Comparison of ENCODE assay signal across 22 mouse cellular contexts in the genomic region with DNA sequence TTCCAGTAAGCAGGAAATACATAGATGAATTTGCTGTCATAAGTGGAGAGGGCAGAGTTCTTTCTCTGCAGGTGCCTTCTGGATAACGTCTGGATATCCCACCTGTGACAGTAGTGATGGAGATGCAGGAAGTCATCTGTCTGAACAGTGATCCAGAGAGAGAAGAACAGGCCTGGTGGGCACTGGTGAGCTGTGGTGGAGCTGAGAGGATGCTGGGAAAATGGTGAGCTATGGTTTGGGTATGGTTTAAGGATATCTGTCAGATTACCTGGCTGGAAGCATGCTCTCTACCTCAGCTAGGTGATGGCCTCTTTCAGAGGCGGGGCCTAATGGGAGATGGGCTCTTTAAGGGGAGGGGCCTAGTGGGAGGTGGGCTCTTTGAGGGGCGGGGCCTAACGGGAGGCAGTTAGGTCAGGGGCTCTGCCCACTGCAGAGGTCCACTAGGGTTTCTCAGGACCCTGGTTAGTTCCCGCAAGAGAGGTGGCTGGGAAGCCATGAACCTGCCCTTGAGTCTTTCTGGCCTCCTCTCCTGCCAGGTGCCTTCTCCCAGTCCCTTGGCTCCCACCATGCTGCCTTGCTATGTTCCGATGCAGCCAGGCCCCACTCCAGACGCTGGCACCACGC. TPM values are rescaled to one million over a fixed set of nuclear protein-coding genes. Genes with fewer than 3 reads are reported as not detected.
DNase-seq lines count a peak whose midpoint lies in the region; ATAC-seq and TF ChIP-seq lines count a peak whose summit lies in the region.
"Had no signal": no experiment of that assay in that cellular context is flagged by ENCODE, and none has a peak within 500 bp of the region (broad histone marks: within the 10 kb centered on the region; RNA-seq: fewer than 3 reads in every experiment).

No protein-coding gene starts in this region.

- no peak for ATAC-seq in forebrain, embryonic 12.5 days (ENCODE audit: low FRiP score)
- ATAC-seq in forebrain, embryonic 11.5 days (replicated peaks; ENCODE audit: low FRiP score), result no peak
- no peak for ATAC-seq in midbrain, embryonic 12.5 days (ENCODE audit: low FRiP score, low read depth)
- no peak for ATAC-seq in midbrain, postnatal 0 days (ENCODE audit: low FRiP score)
- ATAC-seq: activated CD4-positive, CD25-positive, alpha-beta regulatory T cell, adult 4 months had no signal

- peaks cover 95% of the 10 kb centered on the region for H3K27me3 ChIP-seq in forebrain, embryonic 12.5 days
- H3K27me3 ChIP-seq in forebrain, embryonic 11.5 days (ENCODE audit: control insufficient read depth, insufficient read depth, low read length), result peaks cover 57% of the 10 kb centered on the region
- peaks cover 91% of the 10 kb centered on the region for H3K27me3 ChIP-seq in midbrain, embryonic 12.5 days
- H3K27me3 ChIP-seq in midbrain, postnatal 0 days (ENCODE audit: insufficient read depth, low read length), result peaks cover 29% of the 10 kb centered on the region
- peaks cover 67% of the 10 kb centered on the region for H3K27me3 ChIP-seq in E14TG2a.4 (ENCODE audit: insufficient read depth, low read length)

- 0 out of 2 replicates have a peak overlapping the region, but pooled peaks have one; percentile 0 for H3K4me3 ChIP-seq in forebrain, embryonic 12.5 days (replicated peaks)
- no peak overlapping the region for H3K4me3 ChIP-seq in forebrain, embryonic 11.5 days (ENCODE audit: low read depth, low read length)
- 0 out of 2 replicates have a peak overlapping the region, but pooled peaks have one; percentile 5 for H3K4me3 ChIP-seq in midbrain, embryonic 12.5 days
- H3K4me3 ChIP-seq in midbrain, postnatal 0 days (ENCODE audit: low read depth, low read length), result no peak overlapping the region
- H3K4me3 ChIP-seq in E14TG2a.4 (replicated peaks; ENCODE audit: low read length), result peak overlapping the region; percentile 49
- H3K4me3 ChIP-seq: embryonic facial prominence, embryonic 10.5 days; heart, embryonic 13.5 days; hindbrain, embryonic 15.5 days had no signal

- DNase-seq in forebrain, embryonic 11.5 days (ENCODE audit: low spot score), result no peak
- no peak for DNase-seq in midbrain, postnatal 0 days (ENCODE audit: low spot score)
- peak; percentile 75 for DNase-seq in R1 (ENCODE audit: low read depth, low spot score)
- no peak for DNase-seq in adipocyte (ENCODE audit: low spot score)
- DNase-seq: adrenal gland, adult 2 months; adrenal gland, postnatal 25 days; cerebellum, adult 18-20 months; cerebellum, adult 9-11 months; forebrain, postnatal 0 days; gastrocnemius, postnatal 14 days; heart, postnatal 36 days had no signal

- TF ChIP-seq CTCF in midbrain, postnatal 0 days (IDR thresholded peaks at IDR 0.05), result no peak
- TF ChIP-seq CTCF in E14TG2a.4 (conservative IDR thresholded peaks at IDR 0.05; ENCODE audit: low read length), result no peak

- H3K4me1 ChIP-seq in forebrain, embryonic 12.5 days, result peaks cover 10% of the 10 kb centered on the region
- H3K4me1 ChIP-seq in forebrain, embryonic 11.5 days (replicated peaks; ENCODE audit: control insufficient read depth, insufficient read depth, low read length), result 0 out of 2 replicates have a peak, but pooled peaks cover 3% of the 10 kb centered on the region
- peaks cover 7% of the 10 kb centered on the region for H3K4me1 ChIP-seq in midbrain, embryonic 12.5 days
- no peaks in the 10 kb centered on the region for H3K4me1 ChIP-seq in midbrain, postnatal 0 days (ENCODE audit: insufficient read depth, low read length)
- H3K4me1 ChIP-seq in E14TG2a.4 (replicated peaks; ENCODE audit: low read depth, low read length), result peaks cover 43% of the 10 kb centered on the region

- H3K36me3 ChIP-seq in forebrain, embryonic 12.5 days (replicated peaks), result no peaks in the 10 kb centered on the region
- no peaks in the 10 kb centered on the region for H3K36me3 ChIP-seq in forebrain, embryonic 11.5 days (ENCODE audit: control insufficient read depth, insufficient read depth, low read length)
- H3K36me3 ChIP-seq in midbrain, embryonic 12.5 days, result no peaks in the 10 kb centered on the region
- H3K36me3 ChIP-seq in midbrain, postnatal 0 days (ENCODE audit: insufficient read depth, low read length), result no peaks in the 10 kb centered on the region
- H3K36me3 ChIP-seq in E14TG2a.4 (ENCODE audit: insufficient read depth, low read length), result no peaks in the 10 kb centered on the region
- H3K36me3 ChIP-seq: embryonic facial prominence, embryonic 10.5 days; G1E; heart, embryonic 13.5 days; hindbrain, embryonic 15.5 days had no signal

- 21% methylated on average over 8 of the region's 8 CpGs for WGBS in forebrain, embryonic 12.5 days
- WGBS in forebrain, embryonic 11.5 days, result 18% methylated on average over 8 of the region's 8 CpGs
- WGBS in midbrain, embryonic 12.5 days, result 16% methylated on average over 8 of the region's 8 CpGs
- WGBS in midbrain, postnatal 0 days, result 22% methylated on average over 8 of the region's 8 CpGs

- H3K27ac ChIP-seq in forebrain, embryonic 12.5 days, result no peak overlapping the region
- no peak overlapping the region for H3K27ac ChIP-seq in forebrain, embryonic 11.5 days (ENCODE audit: low read depth, low read length)
- no peak overlapping the region for H3K27ac ChIP-seq in midbrain, embryonic 12.5 days (replicated peaks)
- H3K27ac ChIP-seq in midbrain, postnatal 0 days (ENCODE audit: low read depth, low read length), result no peak overlapping the region
- H3K27ac ChIP-seq: embryonic facial prominence, embryonic 10.5 days; heart, embryonic 13.5 days; hindbrain, embryonic 15.5 days had no signal

- H3K4me2 ChIP-seq in forebrain, embryonic 12.5 days, result no peak overlapping the region
- H3K4me2 ChIP-seq in forebrain, embryonic 11.5 days (ENCODE audit: low read depth, low read length, severe bottlenecking), result no peak overlapping the region
- 0 out of 2 replicates have a peak overlapping the region, but pooled peaks have one; percentile 3 for H3K4me2 ChIP-seq in midbrain, embryonic 12.5 days (replicated peaks)
- no peak overlapping the region for H3K4me2 ChIP-seq in midbrain, postnatal 0 days (ENCODE audit: low read depth, low read length, poor library complexity, severe bottlenecking)
- H3K4me2 ChIP-seq: heart, embryonic 13.5 days; hindbrain, embryonic 15.5 days had no signal

- H3K9me3 ChIP-seq in forebrain, embryonic 12.5 days, result no peaks in the 10 kb centered on the region
- H3K9me3 ChIP-seq in forebrain, embryonic 11.5 days (ENCODE audit: control insufficient read depth, low read length), result no peaks in the 10 kb centered on the region
- H3K9me3 ChIP-seq in midbrain, embryonic 12.5 days, result no peaks in the 10 kb centered on the region
- no peaks in the 10 kb centered on the region for H3K9me3 ChIP-seq in midbrain, postnatal 0 days (ENCODE audit: low read length)
- no peaks in the 10 kb centered on the region for H3K9me3 ChIP-seq in E14TG2a.4 (ENCODE audit: low read length)
- H3K9me3 ChIP-seq: embryonic facial prominence, embryonic 10.5 days; heart, embryonic 13.5 days; hindbrain, embryonic 15.5 days had no signal

- no peak overlapping the region for H3K9ac ChIP-seq in forebrain, embryonic 12.5 days
- no peak overlapping the region for H3K9ac ChIP-seq in forebrain, embryonic 11.5 days (ENCODE audit: low read length)
- H3K9ac ChIP-seq in midbrain, embryonic 12.5 days (replicated peaks), result no peak overlapping the region
- no peak overlapping the region for H3K9ac ChIP-seq in midbrain, postnatal 0 days (replicated peaks; ENCODE audit: low read length, poor library complexity, severe bottlenecking)
- H3K9ac ChIP-seq: forebrain, postnatal 0 days; heart, embryonic 13.5 days; hindbrain, embryonic 15.5 days had no signal

RNA-seq across cellular contexts. Expression of gene Pax7, which starts 17.3 kb away (rescaled TPM):
- 0.37 and 0.43 TPM in 2 replicates for polyA plus RNA-seq in forebrain, embryonic 12.5 days (2016; fragmentation: Nextera tagmentation; extraction: Ambion mirVana)
- polyA plus RNA-seq in forebrain, embryonic 11.5 days (2014; fragmentation: Nextera tagmentation; extraction: Ambion mirVana), result 0.57 and 0.73 TPM in 2 replicates
- polyA plus RNA-seq in midbrain, embryonic 12.5 days (2016; fragmentation: Nextera tagmentation; extraction: Ambion mirVana), result 4.4 and 5.7 TPM in 2 replicates
- 34.9 and 36.0 TPM in 2 replicates for total RNA-seq in midbrain, postnatal 0 days (2014; rRNA removed)
- 3.0 and 3.4 TPM in 2 replicates for polyA plus RNA-seq in midbrain, postnatal 0 days (2015; fragmentation: Nextera tagmentation; extraction: Ambion mirVana)
- total RNA-seq: adrenal gland, adult 2 months; adrenal gland, postnatal 25 days; heart, adult 8-10 months; heart, postnatal 36 days had no signal
- polyA plus RNA-seq: activated CD4-positive, CD25-positive, alpha-beta regulatory T cell, adult 4 months; adrenal gland, adult 2 months; forebrain, postnatal 0 days; G1E; gonadal fat pad, adult 2 months; heart, embryonic 13.5 days; heart, postnatal 0 days had no signal

Comparison
In these comparisons a context has a peak if more than half of its experiments do, and no peak if none do; other contexts are left out.
1. H3K4me3 ChIP-seq: peak in forebrain, embryonic 12.5 days (single experiment), midbrain, embryonic 12.5 days (single experiment) and E14TG2a.4 (single experiment); none in forebrain, embryonic 11.5 days (single experiment) and midbrain, postnatal 0 days (single experiment).